Mouse (Mus musculus) CH12.LX (cell line): ENCODE data around the gene Lamc1. TPM values are rescaled to one million over a fixed set of nuclear protein-coding genes. Genes with fewer than 3 reads are reported as not detected.

Experiments
- DNase-seq: peaks from one replicate; pipeline ENCODE4 v3.0.0-alpha.2; 2013; ENCODE audit errors: extremely low read depth
- H3K27ac ChIP-seq: 2 replicates; pipeline ENCODE4 v1.5.1; 2012; ENCODE audit warnings: low read depth, mild to moderate bottlenecking, control low read depth, moderate library complexity; ENCODE audit not compliant: insufficient read depth
- H3K27me3 ChIP-seq: replicated peaks from 2 replicates; pipeline ENCODE3; 2012; ENCODE audit warnings: inconsistent platforms
- H3K36me3 ChIP-seq, 2 experiments: replicated peaks in 1 of 2; 2 replicates each; pipeline versions ENCODE3 to v1.6.1; 2012; ENCODE audit warnings: inconsistent platforms in 1 of 2, low read length in 1 of 2, mild to moderate bottlenecking in 1 of 2, mixed read lengths in 1 of 2, moderate library complexity in 1 of 2; ENCODE audit not compliant: control insufficient read depth in 1 of 2, insufficient read depth in 1 of 2
- H3K4me1 ChIP-seq, 2 experiments: 2 replicates each; pipeline ENCODE4 v1.6.1; 2012; ENCODE audit warnings: inconsistent platforms in 1 of 2, moderate library complexity in 1 of 2; ENCODE audit not compliant: insufficient read depth in 2 of 2, control insufficient read depth in 1 of 2
- H3K4me2 ChIP-seq: 2 replicates; pipeline ENCODE4 v1.6.1; 2012; ENCODE audit warnings: low read depth, mild to moderate bottlenecking, control low read depth; ENCODE audit not compliant: poor library complexity, insufficient read depth, severe bottlenecking
- H3K4me3 ChIP-seq, 3 experiments: fragments of 150-350 bp in 1 of 3; sonication (generic) in 1 of 3; replicated peaks in 1 of 3; 2 replicates each; pipeline versions ENCODE3 to v1.5.1; 2011 to 2012; ENCODE audit warnings: low read depth in 2 of 3, low read length in 2 of 3, mild to moderate bottlenecking in 2 of 3, moderate library complexity in 2 of 3, control low read depth in 1 of 3, improper control_type of control experiment in 1 of 3, inconsistent platforms in 1 of 3, mixed read lengths in 1 of 3; ENCODE audit not compliant: poor library complexity in 1 of 3
- H3K79me2 ChIP-seq: replicated peaks from 2 replicates; pipeline ENCODE4 v1.6.1; 2012; ENCODE audit warnings: mild to moderate bottlenecking, moderate library complexity; ENCODE audit not compliant: control insufficient read depth, poor library complexity, insufficient read depth, severe bottlenecking; ENCODE audit errors: extremely low read depth
- H3K9ac ChIP-seq: 2 replicates; pipeline ENCODE4 v1.6.1; 2012; ENCODE audit warnings: low read depth, mild to moderate bottlenecking, control low read depth, moderate library complexity; ENCODE audit not compliant: insufficient read depth
- H3K9me3 ChIP-seq: replicated peaks from 2 replicates; pipeline ENCODE3; 2012; ENCODE audit warnings: low read length, inconsistent platforms, mixed read lengths
- ETS1 ChIP-seq: conservative IDR thresholded peaks from 2 replicates; pipeline ENCODE4 v1.6.1; 2012; ENCODE audit warnings: low read depth, mild to moderate bottlenecking, inconsistent platforms, low read length, improper control_type of control experiment, moderate library complexity
- HCFC1 ChIP-seq: IDR thresholded peaks from 2 replicates; pipeline ENCODE4 v1.6.1; 2012; ENCODE audit warnings: low read depth, mild to moderate bottlenecking, inconsistent platforms, low read length, improper control_type of control experiment
- IRF4 ChIP-seq: IDR thresholded peaks from 2 replicates; pipeline ENCODE4 v1.6.1; 2014; ENCODE audit warnings: low read depth, mild to moderate bottlenecking, inconsistent platforms, low read length, improper control_type of control experiment
- JUND ChIP-seq: conservative IDR thresholded peaks from 2 replicates; pipeline ENCODE4 v1.6.1; 2011; ENCODE audit warnings: low read depth, low read length, improper control_type of control experiment
- MAX ChIP-seq: IDR thresholded peaks from 2 replicates; pipeline ENCODE4 v1.6.1; 2011; ENCODE audit warnings: low read length, improper control_type of control experiment
- MEF2A ChIP-seq: IDR thresholded peaks from 2 replicates; pipeline ENCODE4 v1.6.1; 2014; ENCODE audit warnings: low read depth, mild to moderate bottlenecking, inconsistent platforms, low read length, improper control_type of control experiment, borderline replicate concordance
- MXI1 ChIP-seq: IDR thresholded peaks from 2 replicates; pipeline ENCODE4 v1.6.1; 2011; ENCODE audit warnings: mild to moderate bottlenecking, low read depth, low read length, improper control_type of control experiment
- MYC ChIP-seq: IDR thresholded peaks from 2 replicates; pipeline ENCODE4 v1.6.1; 2011; ENCODE audit warnings: low read depth, mild to moderate bottlenecking, improper control_type of control experiment, low read length
- NRF1 ChIP-seq: IDR thresholded peaks from 2 replicates; pipeline ENCODE4 v1.6.1; 2014; ENCODE audit warnings: low read depth, mild to moderate bottlenecking, inconsistent platforms, low read length, improper control_type of control experiment, moderate library complexity
- POLR2AphosphoS2 ChIP-seq: IDR thresholded peaks from 2 replicates; pipeline ENCODE4 v1.6.1; 2011; ENCODE audit warnings: low read depth, low read length, improper control_type of control experiment
- RCOR1 ChIP-seq: conservative IDR thresholded peaks from 2 replicates; pipeline ENCODE4 v1.6.1; 2012; ENCODE audit warnings: low read depth, mild to moderate bottlenecking, inconsistent platforms, low read length, improper control_type of control experiment
- SMC3 ChIP-seq: IDR thresholded peaks from 2 replicates; pipeline ENCODE4 v1.6.1; 2011; ENCODE audit warnings: low read depth, low read length, improper control_type of control experiment
- USF1 ChIP-seq: IDR thresholded peaks from 2 replicates; pipeline ENCODE4 v1.6.1; 2014; ENCODE audit warnings: low read depth, mild to moderate bottlenecking, inconsistent platforms, low read length, improper control_type of control experiment
- ZC3H11A ChIP-seq: IDR thresholded peaks from 2 replicates; pipeline ENCODE4 v1.6.1; 2012; ENCODE audit warnings: low read depth, mild to moderate bottlenecking, inconsistent platforms, low read length, improper control_type of control experiment
- ZKSCAN1 ChIP-seq: IDR thresholded peaks from 2 replicates; pipeline ENCODE4 v1.6.1; 2012; ENCODE audit warnings: low read depth, inconsistent platforms, low read length, improper control_type of control experiment, borderline replicate concordance
- dilution Hi-C: fragments of 300-500 bp; cut with MboI; formaldehyde crosslinking; loops from 2 replicates; pipeline ENCODE4 v1.14.3; 2020; ENCODE audit warnings: low sequenced_read_pairs; ENCODE audit not compliant: extremely low pct_unique_long_range_greater_than_20kb, extremely low pct_ligation_motif_present
- in situ Hi-C: fragments of 300-500 bp; cut with MboI; formaldehyde crosslinking; loops from 3 replicates; pipeline ENCODE4 v1.14.3; 2019; ENCODE audit warnings: low sequenced_read_pairs, low pct_ligation_motif_present, low pct_unique_long_range_greater_than_20kb, mixed read lengths
- polyA plus RNA-seq: library from polyadenylated mRNA; unstranded; fragments of >175 nt; gene quantifications from 2 replicates; pipeline ENCODE4 v1.2.1, GENCODE M21; 2012; ENCODE audit warnings: low read depth; ENCODE audit not compliant: insufficient read length
- total RNA-seq, 2 experiments: library from RNA; depleted of rRNA; stranded (reverse); fragments of 300-350 nt in 1 of 2; fragments of >200 nt in 1 of 2; gene quantifications; 2 replicates each; pipeline ENCODE4 v1.2.3; 2012 to 2014

Gene Lamc1
- total and polyA plus RNA-seq, 3 experiments, result 5.7 to 16.7 (median 10.5) TPM

GRCm38 (mm10) chr1:153173276-153173675 lies 159.3 kb downstream of the Lamc1 start:
- in situ Hi-C loops (no loop called here), dilution Hi-C loops (no loop called here)
- Histone ChIP-seq H3K36me3 (no peaks in the 10 kb centered on the region), H3K9me3 (no peaks in the 10 kb centered on the region), H3K27me3 (no peaks in the 10 kb centered on the region), H3K4me2 (no peak overlapping the region), H3K9ac (no peak overlapping the region), H3K27ac (no peak overlapping the region), H3K4me1 (no peaks in the 10 kb centered on the region), H3K79me2 (no peaks in the 10 kb centered on the region), H3K4me3 (no peak overlapping the region)
- no peak for DNase-seq
- no peak for TF ChIP-seq ZC3H11A

- H3K36me3 ChIP-seq, result no peaks in the 10 kb centered on the region
- TF ChIP-seq ETS1, result no peak
- TF ChIP-seq MEF2A, result no peak
- no peak for TF ChIP-seq MXI1
- TF ChIP-seq RCOR1, result no peak
- TF ChIP-seq USF1, result no peak
- no peak for TF ChIP-seq IRF4
- no peak for TF ChIP-seq NRF1
- no peak for TF ChIP-seq POLR2AphosphoS2
- TF ChIP-seq HCFC1, result no peak
- no peak for TF ChIP-seq JUND
- TF ChIP-seq ZKSCAN1, result no peak
- no peaks in the 10 kb centered on the region for H3K27me3 ChIP-seq
- H3K4me3 ChIP-seq, result no peak overlapping the region
- in situ Hi-C loops (no loop called here), dilution Hi-C loops (no loop called here)
- H3K4me2 ChIP-seq, result no peak overlapping the region
- H3K9ac ChIP-seq, result no peak overlapping the region
- no peaks in the 10 kb centered on the region for H3K9me3 ChIP-seq
- no peak for DNase-seq
- no peaks in the 10 kb centered on the region for H3K4me1 ChIP-seq
- H3K79me2 ChIP-seq, result no peaks in the 10 kb centered on the region
- H3K27ac ChIP-seq, result no peak overlapping the region
Observed at GRCm38 (mm10) chr1:153172291-153172731, 160.3 kb downstream of the Lamc1 start.

- no peak for DNase-seq
- Histone ChIP-seq H3K4me1 (no peaks in the 10 kb centered on the region), H3K9me3 (no peaks in the 10 kb centered on the region), H3K27me3 (no peaks in the 10 kb centered on the region), H3K79me2 (no peaks in the 10 kb centered on the region), H3K27ac (no peak overlapping the region), H3K4me2 (no peak overlapping the region), H3K4me3 (no peak overlapping the region), H3K9ac (no peak overlapping the region), H3K36me3 (no peaks in the 10 kb centered on the region)
- in situ Hi-C loops, result no loop called here
- dilution Hi-C loops, result no loop called here
- TF ChIP-seq HCFC1, result no peak
- no peak for TF ChIP-seq MAX
- TF ChIP-seq MYC, result no peak
- no peak for TF ChIP-seq MEF2A
- TF ChIP-seq SMC3, result no peak
Observed at GRCm38 (mm10) chr1:153171011-153171410, 161.6 kb downstream of the Lamc1 start.

Other genes starting within 250 kb of the Lamc1 start
- 0.08 and 0.25 TPM in 2 replicates for gene Lamc2, start 146.3 kb downstream of the Lamc1 start, total RNA-seq (2012; rRNA removed)
- gene Lamc2, start 146.3 kb downstream of the Lamc1 start, total RNA-seq (2014; rRNA removed), result 0.09 and 0.61 TPM in 2 replicates
- gene Lamc2, start 146.3 kb downstream of the Lamc1 start, polyA plus RNA-seq, result 1.0 and 2.0 TPM in 2 replicates
- 0.46 and 0.59 TPM in 2 replicates for gene Shcbp1l, start 92.4 kb upstream of the Lamc1 start, total RNA-seq (2012; rRNA removed)
- not detected in 2 replicates for gene Shcbp1l, start 92.4 kb upstream of the Lamc1 start, total RNA-seq (2014; rRNA removed)
- 0.93 and 1.6 TPM in 2 replicates for gene Shcbp1l, start 92.4 kb upstream of the Lamc1 start, polyA plus RNA-seq
- 55.4 and 82.4 TPM in 2 replicates for gene Dhx9, start 154.9 kb upstream of the Lamc1 start, total RNA-seq (2012; rRNA removed)
- 81.8 and 98.8 TPM in 2 replicates for gene Dhx9, start 154.9 kb upstream of the Lamc1 start, total RNA-seq (2014; rRNA removed)
- 233 and 244 TPM in 2 replicates for gene Dhx9, start 154.9 kb upstream of the Lamc1 start, polyA plus RNA-seq
- 0.08 TPM in 2 replicates for gene Npl, start 217.3 kb upstream of the Lamc1 start, total RNA-seq (2012; rRNA removed)
- not detected in 2 replicates for gene Npl, start 217.3 kb upstream of the Lamc1 start, total RNA-seq (2014; rRNA removed)
- gene Npl, start 217.3 kb upstream of the Lamc1 start, polyA plus RNA-seq, result not detected in 2 replicates